In the genomic region with DNA sequence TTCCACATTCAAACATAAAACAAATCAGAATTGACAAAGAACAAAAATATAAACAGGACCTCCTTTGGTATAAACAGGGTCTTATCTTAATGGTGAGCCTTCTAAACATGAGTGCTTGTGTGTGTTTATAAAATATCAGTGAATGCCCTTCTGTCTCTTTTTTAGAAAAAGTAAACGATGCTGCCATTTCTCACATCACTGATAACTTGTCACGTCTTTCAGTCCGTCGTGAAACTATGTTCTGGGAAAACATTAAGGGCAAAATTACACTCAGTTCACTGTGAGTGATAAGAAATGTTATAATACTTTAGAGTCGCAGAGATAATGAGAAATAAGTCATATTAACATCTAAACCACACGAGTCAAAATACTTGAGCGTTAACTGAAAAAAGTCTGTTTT, we compare ENCODE assay signal across 15 mouse cellular contexts.
"Had no signal": no experiment of that assay in that cellular context is flagged by ENCODE, and none has a peak within 500 bp of the region (broad histone marks: within the 10 kb centered on the region; RNA-seq: fewer than 3 reads in every experiment).

No protein-coding gene starts in this region.

- H3K4me3 ChIP-seq: neural tube, embryonic 15.5 days; stomach, embryonic 15.5 days had no signal

- H3K4me2 ChIP-seq: neural tube, embryonic 15.5 days; stomach, embryonic 15.5 days had no signal

- H3K9me3 ChIP-seq: neural tube, embryonic 15.5 days; stomach, embryonic 15.5 days had no signal

- DNase-seq: retina, postnatal 1 day; right cerebral cortex, adult 18-20 months; right cerebral cortex, postnatal 14 days; right cerebral cortex, postnatal 25 days; right cerebral cortex, postnatal 4 days; spleen, adult 18-20 months; thymus, adult 18-20 months; thymus, adult 2 months; thymus, postnatal 14 days; thymus, postnatal 25 days; thymus, postnatal 36 days; thymus, postnatal 4 days had no signal

- H3K9ac ChIP-seq: neural tube, embryonic 15.5 days; stomach, embryonic 15.5 days had no signal

- H3K27ac ChIP-seq: neural tube, embryonic 15.5 days; stomach, embryonic 15.5 days; stomach, postnatal 0 days had no signal

- H3K36me3 ChIP-seq: neural tube, embryonic 15.5 days; stomach, embryonic 15.5 days had no signal

- H3K4me1 ChIP-seq: neural tube, embryonic 15.5 days; stomach, embryonic 15.5 days had no signal

- H3K27me3 ChIP-seq: neural tube, embryonic 15.5 days; stomach, embryonic 15.5 days had no signal
